Mouse (Mus musculus) lung, postnatal 0 days (tissue): ENCODE data around the gene Olfr1410. TPM values are rescaled to one million over a fixed set of nuclear protein-coding genes. Genes with fewer than 3 reads are reported as not detected.

Experiments
- ATAC-seq: fragments of 200-750 bp; cut with Nextera tagmentation; 2 replicates; pipeline ENCODE4 v1.8.0; 2017; ENCODE audit warnings: moderate library complexity
- DNase-seq: peaks from one replicate; pipeline ENCODE4 v3.0.0-alpha.2; 2016; ENCODE audit warnings: low spot score
- H3K27ac ChIP-seq: fragments of 300-500 bp; sonication (generic); 2 replicates; pipeline ENCODE4 v1.5.1; 2014; ENCODE audit warnings: antibody characterized with exemption, mild to moderate bottlenecking, low read length, mixed read lengths
- H3K27me3 ChIP-seq: fragments of 300-500 bp; sonication (generic); replicated peaks from 2 replicates; pipeline ENCODE4 v1.6.1; 2014; ENCODE audit warnings: low read length, mixed read lengths; ENCODE audit not compliant: insufficient read depth
- H3K36me3 ChIP-seq: fragments of 300-500 bp; sonication (generic); 2 replicates; pipeline ENCODE4 v1.6.1; 2014; ENCODE audit warnings: low read length, mixed read lengths; ENCODE audit not compliant: insufficient read depth
- H3K4me1 ChIP-seq: fragments of 300-500 bp; sonication (generic); 2 replicates; pipeline ENCODE4 v1.6.1; 2014; ENCODE audit warnings: antibody characterized with exemption, low read depth, low read length, mixed read lengths; ENCODE audit not compliant: insufficient read depth
- H3K4me2 ChIP-seq: fragments of 300-500 bp; sonication (generic); replicated peaks from 2 replicates; pipeline ENCODE4 v1.6.1; 2014; ENCODE audit warnings: low read depth, mild to moderate bottlenecking, low read length, moderate library complexity, mixed read lengths
- H3K4me3 ChIP-seq: fragments of 300-500 bp; sonication (generic); 2 replicates; pipeline ENCODE4 v1.5.1; 2014; ENCODE audit warnings: low read depth, low read length
- H3K9ac ChIP-seq: fragments of 300-500 bp; sonication (generic); replicated peaks from 2 replicates; pipeline ENCODE4 v1.6.1; 2014; ENCODE audit warnings: low read depth, mild to moderate bottlenecking
- H3K9me3 ChIP-seq: fragments of 300-500 bp; sonication (generic); 2 replicates; pipeline ENCODE4 v1.6.1; 2016; ENCODE audit warnings: low read length, mixed read lengths
- CTCF ChIP-seq: IDR thresholded peaks from 2 replicates; pipeline ENCODE4 v1.5.1; 2016; ENCODE audit warnings: antibody characterized with exemption, mild to moderate bottlenecking
- EP300 ChIP-seq: IDR thresholded peaks from 2 replicates; pipeline ENCODE4 v1.6.1; 2016; ENCODE audit warnings: antibody characterized with exemption, mild to moderate bottlenecking, control low read depth
- WGBS: fragments of 180-500 bp; shearing (Covaris S2); extraction: QIAGEN DNeasy Blood & Tissue Kit; methylation state at CpG from one replicate; pipeline ENCODE4 v1.1.7; 2014; 5-methylcytosine and 5-hydroxymethylcytosine counted together
- polyA plus RNA-seq: library from polyadenylated mRNA; unstranded; fragments of >200 nt; fragmentation: Nextera tagmentation; extraction: Ambion mirVana; gene quantifications from 2 replicates; pipeline ENCODE4 v1.2.1, GENCODE M21; 2015

Gene Olfr1410
- polyA plus RNA-seq, 1 experiment from 2014 or later = not detected

DNA sequence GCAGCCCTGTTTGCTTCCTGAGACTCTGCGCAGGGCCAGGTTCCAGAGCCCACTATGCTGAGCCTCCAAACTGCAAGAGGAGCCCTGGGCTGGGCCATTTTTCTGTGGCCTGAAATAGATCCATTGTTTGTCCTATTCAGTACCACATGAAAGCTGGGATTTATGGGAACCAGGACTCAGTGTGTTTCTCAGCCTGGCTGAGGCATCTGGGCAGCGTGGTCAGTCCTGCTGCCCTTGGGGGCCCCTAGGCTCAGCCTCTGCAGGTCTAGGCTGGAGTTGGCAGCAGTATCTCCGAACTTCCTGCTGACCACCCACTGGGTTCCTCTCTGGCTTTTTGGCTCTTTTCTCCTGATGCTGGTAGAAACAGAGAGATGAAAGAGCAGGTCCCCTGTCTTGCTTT lies 45.9 kb downstream of the Olfr1410 start:
- H3K9ac ChIP-seq = no peak overlapping the region
- no peaks in the 10 kb centered on the region for H3K4me1 ChIP-seq
- no peak overlapping the region for H3K4me3 ChIP-seq
- ATAC-seq (no peak), DNase-seq (no peak)
- TF ChIP-seq EP300 = no peak
- no peak for TF ChIP-seq CTCF
- no peak overlapping the region for H3K4me2 ChIP-seq
- H3K36me3 ChIP-seq = no peaks in the 10 kb centered on the region
- no peaks in the 10 kb centered on the region for H3K9me3 ChIP-seq
- no peaks in the 10 kb centered on the region for H3K27me3 ChIP-seq
- 82% methylated on average over 3 of the region's 3 CpGs for WGBS
- H3K27ac ChIP-seq = no peak overlapping the region

- H3K9ac ChIP-seq = no peak overlapping the region
- no peak overlapping the region for H3K27ac ChIP-seq
- H3K4me3 ChIP-seq = no peak overlapping the region
- WGBS = 85% methylated on average over 3 of the region's 3 CpGs
- no peaks in the 10 kb centered on the region for H3K4me1 ChIP-seq
- H3K27me3 ChIP-seq = no peaks in the 10 kb centered on the region
- no peak for DNase-seq
- no peak overlapping the region for H3K4me2 ChIP-seq
- no peak for ATAC-seq
- no peaks in the 10 kb centered on the region for H3K9me3 ChIP-seq
- TF ChIP-seq CTCF (no peak), EP300 (no peak)
- no peaks in the 10 kb centered on the region for H3K36me3 ChIP-seq
These were observed 47.6 kb downstream of the Olfr1410 start for GRCm38 (mm10) chr1:92653179-92653578.

DNA sequence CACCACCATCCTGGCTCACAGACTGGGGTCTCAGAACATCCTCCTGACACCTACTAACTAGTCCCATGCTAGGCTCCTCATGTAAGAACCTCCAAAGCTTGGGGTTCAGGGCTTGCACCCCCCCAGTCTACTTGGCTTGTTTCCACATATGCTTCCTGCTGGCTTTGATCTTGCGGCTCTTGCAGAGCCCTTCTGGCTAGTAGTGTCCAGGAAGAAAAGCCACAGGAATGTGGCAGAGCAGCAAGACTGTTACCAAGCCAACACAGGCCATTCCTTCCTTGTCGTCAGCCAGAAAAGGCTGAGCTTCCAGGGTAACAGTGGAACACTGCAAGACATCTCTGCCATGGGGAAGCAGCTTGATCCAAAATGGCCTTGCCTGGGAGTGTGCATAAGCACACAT lies 49.1 kb downstream of the Olfr1410 start:
- WGBS = 32% methylated on average over 2 of the region's 2 CpGs

GRCm38 (mm10) chr1:92657025-92657820 lies 51.6 kb downstream of the Olfr1410 start:
- H3K4me3 ChIP-seq = no peak overlapping the region
- H3K27me3 ChIP-seq = no peaks in the 10 kb centered on the region
- no peaks in the 10 kb centered on the region for H3K9me3 ChIP-seq
- no peak for DNase-seq
- no peaks in the 10 kb centered on the region for H3K36me3 ChIP-seq
- H3K9ac ChIP-seq = no peak overlapping the region
- H3K4me2 ChIP-seq = no peak overlapping the region
- TF ChIP-seq CTCF (no peak), EP300 (no peak)
- H3K27ac ChIP-seq = no peak overlapping the region
- ATAC-seq = no peak
- WGBS = 73% methylated on average over 11 of the region's 11 CpGs
- no peaks in the 10 kb centered on the region for H3K4me1 ChIP-seq

More for the DNA sequence above, 49.1 kb downstream of the Olfr1410 start:
- Histone ChIP-seq H3K4me1 (no peaks in the 10 kb centered on the region), H3K4me2 (no peak overlapping the region), H3K36me3 (no peaks in the 10 kb centered on the region), H3K9ac (no peak overlapping the region), H3K27me3 (no peaks in the 10 kb centered on the region), H3K4me3 (no peak overlapping the region), H3K9me3 (no peaks in the 10 kb centered on the region), H3K27ac (no peak overlapping the region)
- ATAC-seq (peak; percentile 63), DNase-seq (peak; percentile 59)
- TF ChIP-seq CTCF = no peak
- TF ChIP-seq EP300 = no peak

DNA sequence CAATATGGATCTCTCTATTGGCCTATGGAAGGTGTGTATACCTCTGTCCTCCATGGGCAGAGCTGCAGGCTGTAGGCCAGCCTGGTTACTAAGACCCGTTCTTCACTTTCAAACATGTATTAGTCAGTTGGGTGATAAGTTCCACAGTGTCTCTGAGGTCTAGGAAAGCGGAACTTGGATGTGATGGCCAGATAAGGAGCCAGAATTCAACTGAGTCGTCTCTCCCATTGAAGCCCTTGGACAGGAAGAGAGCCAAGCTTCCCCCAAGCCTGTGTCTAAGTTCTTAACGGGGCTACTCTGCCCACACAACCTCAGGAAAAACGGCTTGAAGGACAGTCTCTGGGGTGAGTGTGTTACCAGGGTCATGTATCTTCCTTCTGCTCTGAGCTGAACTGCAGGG lies 53.8 kb downstream of the Olfr1410 start:
- Histone ChIP-seq H3K9ac (no peak overlapping the region), H3K4me3 (no peak overlapping the region), H3K4me1 (no peaks in the 10 kb centered on the region), H3K4me2 (no peak overlapping the region), H3K36me3 (no peaks in the 10 kb centered on the region), H3K9me3 (no peaks in the 10 kb centered on the region), H3K27ac (no peak overlapping the region), H3K27me3 (no peaks in the 10 kb centered on the region)
- TF ChIP-seq EP300 = no peak
- TF ChIP-seq CTCF = no peak
- 33% methylated on average over 5 of the region's 5 CpGs for WGBS
- DNase-seq = no peak
- no peak for ATAC-seq

Other genes with a start within 250 kb of the Olfr1410 start
- 160 and 162 TPM in 2 replicates for gene Ndufa10, start 131.9 kb upstream of the Olfr1410 start, polyA plus RNA-seq
- gene Olfr1416, start 120.7 kb upstream of the Olfr1410 start, polyA plus RNA-seq = not detected in 2 replicates
- gene Olfr1415, start 109.7 kb upstream of the Olfr1410 start, polyA plus RNA-seq = not detected in 2 replicates
- gene Olfr1414, start 87.1 kb upstream of the Olfr1410 start, polyA plus RNA-seq = not detected in 2 replicates
- gene Olfr1413, start 34.5 kb upstream of the Olfr1410 start, polyA plus RNA-seq = not detected in 2 replicates
- not detected in 2 replicates for gene Olfr1412, start 20.0 kb upstream of the Olfr1410 start, polyA plus RNA-seq
- gene Olfr1411, start 11.4 kb upstream of the Olfr1410 start, polyA plus RNA-seq = not detected in 2 replicates
- not detected in 2 replicates for gene Olfr12, start 12.0 kb downstream of the Olfr1410 start, polyA plus RNA-seq
- gene Cops9, start 36.2 kb downstream of the Olfr1410 start, polyA plus RNA-seq = 342 and 355 TPM in 2 replicates
- 0.24 TPM in 1 of 2 replicates, not detected in the other for gene Otos, start 43.1 kb downstream of the Olfr1410 start, polyA plus RNA-seq
- gene Gpc1, start 225.9 kb downstream of the Olfr1410 start, polyA plus RNA-seq = 11.0 and 12.5 TPM in 2 replicates